Mouse (Mus musculus) MEL (cell line): ENCODE data around the gene Gm49388. TPM values are rescaled to one million over a fixed set of nuclear protein-coding genes. Genes with fewer than 3 reads are reported as not detected.
A peak's percentile ranks its signal among the peaks of the same experiment; 100 is the strongest.

ENCODE experiments used
- DNase-seq: peaks from one replicate; pipeline ENCODE4 v3.0.0; 2011; ENCODE audit warnings: low read depth, low spot score
- H3K27ac ChIP-seq: 2 replicates; pipeline ENCODE4 v1.5.1; 2012; ENCODE audit warnings: low read depth, mild to moderate bottlenecking, control low read depth, low read length, moderate library complexity; ENCODE audit not compliant: control insufficient read depth
- H3K27me3 ChIP-seq, 2 experiments: fragments of 150-350 bp in 1 of 2; sonication (generic) in 1 of 2; 2 replicates each; pipeline ENCODE4 v1.6.1; 2012; ENCODE audit warnings: low read length in 2 of 2, mild to moderate bottlenecking in 2 of 2, improper control_type of control experiment in 1 of 2, moderate library complexity in 1 of 2; ENCODE audit not compliant: insufficient read depth in 2 of 2, control insufficient read depth in 1 of 2
- H3K36me3 ChIP-seq, 2 experiments: 2 replicates each; pipeline ENCODE4 v1.6.1; 2012 to 2014; ENCODE audit warnings: low read length in 2 of 2, improper control_type of control experiment in 1 of 2, inconsistent platforms in 1 of 2, mild to moderate bottlenecking in 1 of 2; ENCODE audit not compliant: insufficient read depth in 2 of 2, control insufficient read depth in 1 of 2
- H3K4me1 ChIP-seq, 2 experiments: fragments of 150-350 bp in 1 of 2; sonication (generic) in 1 of 2; 2 replicates each; pipeline ENCODE4 v1.6.1; 2012; ENCODE audit warnings: low read length in 2 of 2, improper control_type of control experiment in 1 of 2, mild to moderate bottlenecking in 1 of 2; ENCODE audit not compliant: insufficient read depth in 2 of 2, control insufficient read depth in 1 of 2
- H3K4me3 ChIP-seq, 2 experiments: fragments of 150-350 bp in 1 of 2; sonication (generic) in 1 of 2; 2 replicates each; pipeline ENCODE4 v1.5.1; 2012; ENCODE audit warnings: low read depth in 2 of 2, low read length in 2 of 2, mild to moderate bottlenecking in 2 of 2, moderate library complexity in 2 of 2, control low read depth in 1 of 2, improper control_type of control experiment in 1 of 2; ENCODE audit not compliant: control insufficient read depth in 1 of 2, insufficient read depth in 1 of 2
- H3K79me2 ChIP-seq: 2 replicates; pipeline ENCODE4 v1.6.1; 2012; ENCODE audit warnings: mild to moderate bottlenecking, low read length, moderate library complexity; ENCODE audit not compliant: control insufficient read depth, poor library complexity, insufficient read depth
- H3K9ac ChIP-seq: 2 replicates; pipeline ENCODE4 v1.6.1; 2012; ENCODE audit warnings: low read depth, mild to moderate bottlenecking, control low read depth, low read length, moderate library complexity; ENCODE audit not compliant: control insufficient read depth, poor library complexity, severe bottlenecking
- H3K9me3 ChIP-seq: fragments of 150-350 bp; sonication (generic); replicated peaks from 2 replicates; pipeline ENCODE4 v1.6.1; 2012; ENCODE audit warnings: mild to moderate bottlenecking, low read length, improper control_type of control experiment, moderate library complexity; ENCODE audit not compliant: insufficient read depth
- BHLHE40 ChIP-seq: IDR thresholded peaks from 2 replicates; pipeline ENCODE4 v1.6.1; 2012; ENCODE audit warnings: low read depth, mild to moderate bottlenecking, inconsistent platforms, low read length, improper control_type of control experiment, borderline replicate concordance
- CHD2 ChIP-seq: IDR thresholded peaks from 2 replicates; pipeline ENCODE4 v1.6.1; 2011; ENCODE audit warnings: low read length, improper control_type of control experiment
- EP300 ChIP-seq, 2 experiments: IDR thresholded peaks; 2 replicates each; pipeline ENCODE4 v1.6.1; 2011; ENCODE audit warnings: improper control_type of control experiment in 2 of 2, low read length in 2 of 2, low read depth in 1 of 2, mild to moderate bottlenecking in 1 of 2
- HCFC1 ChIP-seq: IDR thresholded peaks from 2 replicates; pipeline ENCODE4 v1.6.1; 2012; ENCODE audit warnings: low read depth, mild to moderate bottlenecking, inconsistent platforms, low read length, improper control_type of control experiment, moderate library complexity
- KAT2A ChIP-seq: conservative IDR thresholded peaks from 2 replicates; pipeline ENCODE4 v1.6.1; 2012; ENCODE audit warnings: low read depth, low read length, improper control_type of control experiment, inconsistent platforms
- MAFK ChIP-seq: IDR thresholded peaks from 2 replicates; pipeline ENCODE4 v1.6.1; 2011; ENCODE audit warnings: low read depth, mild to moderate bottlenecking, low read length, improper control_type of control experiment, borderline replicate concordance
- MAX ChIP-seq: IDR thresholded peaks from 2 replicates; pipeline ENCODE4 v1.6.1; 2011; ENCODE audit warnings: low read length, improper control_type of control experiment
- MAZ ChIP-seq: IDR thresholded peaks from 2 replicates; pipeline ENCODE4 v1.6.1; 2012; ENCODE audit warnings: low read depth, mild to moderate bottlenecking, inconsistent platforms, low read length, improper control_type of control experiment
- MEF2A ChIP-seq: IDR thresholded peaks from 2 replicates; pipeline ENCODE4 v1.6.1; 2014; ENCODE audit warnings: low read depth, mild to moderate bottlenecking, inconsistent platforms, low read length, improper control_type of control experiment; ENCODE audit not compliant: poor library complexity, insufficient replicate concordance, severe bottlenecking; ENCODE audit errors: extremely low read depth
- MXI1 ChIP-seq: IDR thresholded peaks from 2 replicates; pipeline ENCODE4 v1.6.1; 2011; ENCODE audit warnings: mild to moderate bottlenecking, low read depth, low read length, improper control_type of control experiment
- MYC ChIP-seq: IDR thresholded peaks from 2 replicates; pipeline ENCODE4 v1.6.1; 2011; ENCODE audit warnings: low read depth, mild to moderate bottlenecking, low read length, improper control_type of control experiment, moderate library complexity
- POLR2A ChIP-seq, 2 experiments: IDR thresholded peaks; 2 replicates each; pipeline ENCODE4 v1.6.1; 2011 to 2012; ENCODE audit warnings: low read length in 2 of 2, mild to moderate bottlenecking in 2 of 2, control low read depth in 1 of 2, improper control_type of control experiment in 1 of 2, low read depth in 1 of 2, moderate library complexity in 1 of 2; ENCODE audit not compliant: control insufficient read depth in 1 of 2, insufficient read depth in 1 of 2, poor library complexity in 1 of 2
- SIN3A ChIP-seq: IDR thresholded peaks from 2 replicates; pipeline ENCODE4 v1.6.1; 2012; ENCODE audit warnings: low read length, improper control_type of control experiment, inconsistent platforms
- TBP ChIP-seq: IDR thresholded peaks from 2 replicates; pipeline ENCODE4 v1.8.0; 2011; ENCODE audit warnings: low read depth, low read length, improper control_type of control experiment
- TCF12 ChIP-seq: IDR thresholded peaks from 2 replicates; pipeline ENCODE4 v1.6.1; 2014; ENCODE audit warnings: low read depth, mild to moderate bottlenecking, inconsistent platforms, low read length, improper control_type of control experiment, moderate library complexity
- ZMIZ1 ChIP-seq: IDR thresholded peaks from 2 replicates; pipeline ENCODE4 v1.6.1; 2012; ENCODE audit warnings: low read depth, mild to moderate bottlenecking, inconsistent platforms, low read length, improper control_type of control experiment, moderate library complexity
- polyA plus RNA-seq, 2 experiments: library from polyadenylated mRNA; stranded (reverse) in 1 of 2; unstranded in 1 of 2; fragments of >175 nt in 1 of 2; fragments of >200 nt in 1 of 2; gene quantifications; 2 replicates each; pipeline versions ENCODE4 v1.2.1 to v1.2.4; 2012; ENCODE audit warnings: low replicate concordance in 2 of 2, low read depth in 1 of 2; ENCODE audit not compliant: insufficient read length in 2 of 2, insufficient read depth in 1 of 2, missing spikeins in 1 of 2
- total RNA-seq: library from RNA; depleted of rRNA; stranded (reverse); fragments of 300-350 nt; gene quantifications from 2 replicates; pipeline ENCODE4 v1.2.3, GENCODE M21; 2012

Gene Gm49388
- total and polyA plus RNA-seq, 3 experiments, result 0.73 to 1.3 TPM; not detected in 1

- TF ChIP-seq ZMIZ1, result 0 out of 2 replicates have a peak, but pooled peaks have one; percentile 20
- no peak for TF ChIP-seq TBP
- TF ChIP-seq MEF2A, result no peak
- TF ChIP-seq HCFC1, result peak; percentile 89
- no peak for TF ChIP-seq TCF12
- TF ChIP-seq, all 39 proteins: peak for 15
Observed at GRCm38 (mm10) chr7:127745652-127746493, 39.5 kb upstream of the Gm49388 start (continued).

DNA sequence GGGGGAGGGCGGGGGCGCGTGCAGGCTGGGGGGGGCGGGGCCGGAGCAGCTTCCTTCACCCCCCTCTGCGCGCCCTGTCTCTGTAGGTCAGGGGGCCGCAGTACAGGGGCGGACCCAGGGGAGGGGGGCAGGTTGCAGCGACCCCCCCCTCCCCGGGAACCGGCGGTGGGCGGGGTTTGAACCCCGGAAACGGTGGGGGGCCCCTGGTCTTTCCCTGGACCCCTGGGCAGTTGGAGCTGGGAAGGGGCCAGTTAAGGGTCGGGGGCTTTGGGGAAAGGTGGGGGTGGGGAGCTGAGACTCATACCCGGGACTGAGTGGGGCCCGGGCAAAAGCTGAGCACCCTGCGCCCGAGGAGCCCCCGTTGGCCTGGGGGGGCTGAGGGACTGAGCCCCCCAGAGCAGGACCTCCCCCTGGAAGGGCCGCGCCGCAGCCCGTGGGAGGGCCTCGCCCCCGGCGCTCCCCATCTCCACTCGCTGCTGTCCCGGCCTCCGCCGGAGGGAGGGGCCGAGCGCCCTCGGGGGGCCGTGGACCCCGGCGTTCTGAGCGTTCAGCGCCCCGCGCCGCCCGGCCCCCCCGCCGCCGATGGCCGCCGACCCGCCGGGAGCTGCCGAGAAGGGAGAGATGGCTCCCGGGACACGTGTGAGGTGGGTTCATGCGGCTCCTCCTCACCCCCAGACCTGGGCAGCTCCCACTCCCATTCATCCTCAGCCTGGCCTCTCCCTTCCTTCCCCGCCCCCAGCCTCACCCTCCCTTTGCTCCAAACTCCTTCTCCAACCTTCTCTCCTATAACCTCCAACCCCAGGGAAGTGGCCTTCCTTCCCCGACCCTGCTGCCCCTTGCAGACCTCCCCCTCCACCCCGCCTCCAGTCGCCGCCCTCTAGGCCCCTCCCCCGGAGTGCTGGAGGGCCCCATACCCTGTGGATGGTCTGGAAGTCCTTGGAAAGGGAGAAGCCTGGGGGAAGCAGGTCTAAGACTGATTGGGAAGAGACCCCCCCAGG lies 38.6 kb upstream of the Gm49388 start:
- H3K36me3 ChIP-seq, result peaks cover 2 to 6% of the 10 kb centered on the region in 2 experiments; a peak in 2 of 4 replicates
- H3K27me3 ChIP-seq, result no peaks in the 10 kb centered on the region
- H3K9ac ChIP-seq, result peak overlapping the region; percentile 63
- H3K9me3 ChIP-seq, result no peaks in the 10 kb centered on the region
- TF ChIP-seq ZMIZ1, result no peak
- TF ChIP-seq BHLHE40, result no peak
- TF ChIP-seq MYC, result no peak
- TF ChIP-seq MAX, result 0 out of 2 replicates have a peak, but pooled peaks have one; percentile 20
- TF ChIP-seq MAZ, result peak; percentile 57; the same call in 1 of the 2 replicates
- no peak for TF ChIP-seq POLR2A (IDR thresholded peaks at IDR 0.05; ENCODE audit: control insufficient read depth in 1 of 2, insufficient read depth in 1 of 2, low read depth in 1 of 2, low read length in 2 of 2, poor library complexity in 1 of 2)
- no peak for TF ChIP-seq MAFK
- 0 out of 2 replicates have a peak, but pooled peaks have one; percentile 16 for TF ChIP-seq MXI1
- TF ChIP-seq SIN3A, result peak; percentile 23; the same call in 1 of the 2 replicates
- TF ChIP-seq KAT2A, result no peak
- TF ChIP-seq CHD2, result no peak
- TF ChIP-seq EP300 (IDR thresholded peaks at IDR 0.05; ENCODE audit: low read depth in 1 of 2, low read length in 2 of 2), result no peak
- TF ChIP-seq, all 39 proteins: peak for 4
- Histone ChIP-seq H3K4me3 (peak overlapping the region; percentile 70 to 72), H3K27ac (no peak overlapping the region), H3K4me1 (peaks cover 0 to 8% of the 10 kb centered on the region in 2 experiments; a peak in 1 of 4 replicates), H3K79me2 (peaks cover 2% of the 10 kb centered on the region; the same call in 1 of the 2 replicates)
- DNase-seq, result peak; percentile 42
